Mouse (Mus musculus) Muller cell, postnatal 12 days (primary cell): ENCODE measurements around the gene Gm21915.
A peak's percentile ranks its signal among the peaks of the same experiment; 100 is the strongest.

Source experiments
- DNase-seq: peaks from one replicate; pipeline ENCODE4 v3.0.0-alpha.2; 2015; ENCODE audit errors: inconsistent ontology term

Gene Gm21915

GRCm38 (mm10) chr9:40666190-40666803 lies 4.1 kb upstream of the Gm21915 start:
- no peak for DNase-seq

- DNase-seq = peak; percentile 6
Observed at GRCm38 (mm10) chr9:40671323-40671930, 1.0 kb downstream of the Gm21915 start.

GRCm38 (mm10) chr9:40675203-40675958 lies 5.0 kb downstream of the Gm21915 start:
- DNase-seq = no peak

GRCm38 (mm10) chr9:40678653-40679052 lies 8.2 kb downstream of the Gm21915 start:
- no peak for DNase-seq

GRCm38 (mm10) chr9:40685801-40686420 lies 15.5 kb downstream of the Gm21915 start, which contains the start of gene Clmp:
Gene Clmp, plus strand, starts transcription at chr9:40685962.
- peak; percentile 35 for DNase-seq

GRCm38 (mm10) chr9:40686421-40686899 lies 16.0 kb downstream of the Gm21915 start:
- DNase-seq = peak; percentile 12

GRCm38 (mm10) chr9:40687053-40687452 lies 16.6 kb downstream of the Gm21915 start:
- DNase-seq = no peak

- DNase-seq = no peak
Observed at GRCm38 (mm10) chr9:40687553-40687952, 17.1 kb downstream of the Gm21915 start.

- peak; percentile 80 for DNase-seq
Observed at GRCm38 (mm10) chr9:40690511-40690910, 20.1 kb downstream of the Gm21915 start.

- DNase-seq = no peak
Observed at GRCm38 (mm10) chr9:40693026-40693425, 22.6 kb downstream of the Gm21915 start.

GRCm38 (mm10) chr9:40693768-40694167 lies 23.4 kb downstream of the Gm21915 start:
- peak; percentile 46 for DNase-seq

- DNase-seq = no peak
Observed at GRCm38 (mm10) chr9:40694284-40694683, 23.9 kb downstream of the Gm21915 start.

- no peak for DNase-seq
Observed at GRCm38 (mm10) chr9:40696086-40696485, 25.7 kb downstream of the Gm21915 start.

GRCm38 (mm10) chr9:40699194-40699593 lies 28.8 kb downstream of the Gm21915 start:
- DNase-seq = no peak

GRCm38 (mm10) chr9:40700253-40700652 lies 29.8 kb downstream of the Gm21915 start:
- no peak for DNase-seq

- DNase-seq = no peak
Observed at GRCm38 (mm10) chr9:40704364-40705276, 34.2 kb downstream of the Gm21915 start.

- no peak for DNase-seq
Observed at GRCm38 (mm10) chr9:40708448-40709140, 38.2 kb downstream of the Gm21915 start.

- DNase-seq = no peak
Observed at GRCm38 (mm10) chr9:40709141-40709537, 38.7 kb downstream of the Gm21915 start.

GRCm38 (mm10) chr9:40709587-40709986 lies 39.2 kb downstream of the Gm21915 start:
- DNase-seq = no peak

GRCm38 (mm10) chr9:40709991-40710390 lies 39.6 kb downstream of the Gm21915 start:
- no peak for DNase-seq
